Mouse (Mus musculus) right cerebral cortex, postnatal 25 days (tissue): ENCODE measurements at regions not wholly inside any gene's neighbourhood (a gene's known extent, or its start where the extent isn't known, plus 50 kb on each side); places are given as distances from the start of the nearest gene placed in this dataset.

Experiments
- DNase-seq: peaks from one replicate; pipeline ENCODE4 v3.0.0; 2022

GRCm38 (mm10) chr16:51911109-51911765 is 119.8 kb upstream of the Cblb start:
- no peak for DNase-seq

- no peak for DNase-seq
Observed at GRCm38 (mm10) chr16:51915034-51915928, 115.7 kb upstream of the Cblb start.

GRCm38 (mm10) chr16:51915929-51916308 is 115.1 kb upstream of the Cblb start:
- DNase-seq = no peak

- DNase-seq = no peak
Observed at GRCm38 (mm10) chr16:51916337-51916736, 114.7 kb upstream of the Cblb start.

GRCm38 (mm10) chr16:51916820-51917219 is 114.2 kb upstream of the Cblb start:
- DNase-seq = no peak

- no peak for DNase-seq
Observed at GRCm38 (mm10) chr16:51917540-51917939, 113.5 kb upstream of the Cblb start.

- no peak for DNase-seq
Observed at GRCm38 (mm10) chr16:51921025-51921424, 110.0 kb upstream of the Cblb start.

- no peak for DNase-seq
Observed at GRCm38 (mm10) chr16:51922589-51922988, 108.4 kb upstream of the Cblb start.

GRCm38 (mm10) chr16:51925639-51926038 is 105.4 kb upstream of the Cblb start:
- no peak for DNase-seq

GRCm38 (mm10) chr16:51933122-51933521 is 97.9 kb upstream of the Cblb start:
- DNase-seq = no peak

GRCm38 (mm10) chr16:51933965-51934364 is 97.1 kb upstream of the Cblb start:
- no peak for DNase-seq

- peak; percentile 55 for DNase-seq
Observed at GRCm38 (mm10) chr16:51937298-51937697, 93.7 kb upstream of the Cblb start.

- DNase-seq = no peak
Observed at GRCm38 (mm10) chr16:51939061-51939460, 92.0 kb upstream of the Cblb start.

- no peak for DNase-seq
Observed at GRCm38 (mm10) chr16:51940574-51940973, 90.5 kb upstream of the Cblb start.

GRCm38 (mm10) chr16:51942431-51943130 is 88.4 kb upstream of the Cblb start:
- no peak for DNase-seq

GRCm38 (mm10) chr16:51967051-51967845 is 63.8 kb upstream of the Cblb start:
- DNase-seq = no peak
